Mouse (Mus musculus) heart, embryonic 13.5 days (tissue): ENCODE results near the gene Zfp263. TPM values are rescaled to one million over a fixed set of nuclear protein-coding genes. Genes with fewer than 3 reads are reported as not detected.

ENCODE experiments used
- ATAC-seq: fragments of 200-750 bp; cut with Nextera tagmentation; 2 replicates; pipeline ENCODE4 v1.8.0; 2017; ENCODE audit warnings: moderate TSS enrichment; ENCODE audit not compliant: insufficient number of reproducible peaks, low FRiP score, low TSS enrichment; ENCODE audit errors: extremely low read depth
- H3K27ac ChIP-seq: fragments of 300-500 bp; sonication (generic); replicated peaks from 2 replicates; pipeline ENCODE4 v1.5.1; 2015; ENCODE audit warnings: moderate library complexity, mild to moderate bottlenecking, inconsistent platforms
- H3K27me3 ChIP-seq: fragments of 300-500 bp; sonication (generic); replicated peaks from 2 replicates; pipeline ENCODE4 v1.6.1; 2015; ENCODE audit warnings: mild to moderate bottlenecking, inconsistent platforms
- H3K36me3 ChIP-seq: fragments of 300-500 bp; sonication (generic); 2 replicates; pipeline ENCODE4 v1.6.1; 2015; ENCODE audit warnings: mild to moderate bottlenecking, inconsistent platforms
- H3K4me1 ChIP-seq: fragments of 300-500 bp; sonication (generic); 2 replicates; pipeline ENCODE4 v1.6.1; 2015; ENCODE audit warnings: inconsistent platforms
- H3K4me2 ChIP-seq: fragments of 300-500 bp; sonication (generic); 2 replicates; pipeline ENCODE4 v1.6.1; 2015; ENCODE audit warnings: inconsistent platforms, mild to moderate bottlenecking, moderate library complexity
- H3K4me3 ChIP-seq: fragments of 300-500 bp; sonication (generic); 2 replicates; pipeline ENCODE4 v1.5.1; 2015; ENCODE audit warnings: moderate library complexity, mild to moderate bottlenecking, inconsistent platforms
- H3K9ac ChIP-seq: fragments of 300-500 bp; sonication (generic); 2 replicates; pipeline ENCODE4 v1.6.1; 2015; ENCODE audit warnings: inconsistent platforms, mild to moderate bottlenecking, moderate library complexity
- H3K9me3 ChIP-seq: fragments of 300-500 bp; sonication (generic); 2 replicates; pipeline ENCODE4 v1.6.1; 2016; ENCODE audit warnings: inconsistent platforms
- WGBS: fragments of 180-500 bp; shearing (Covaris S2); methylation state at CpG from one replicate; pipeline ENCODE4 v1.1.7; 2015; ENCODE audit warnings: mixed read lengths; 5-methylcytosine and 5-hydroxymethylcytosine counted together
- polyA plus RNA-seq: library from polyadenylated mRNA; unstranded; fragments of >200 nt; fragmentation: Nextera tagmentation; extraction: Ambion mirVana; gene quantifications from 2 replicates; pipeline ENCODE4 v1.2.1, GENCODE M21; 2015

The Zfp263 gene
- polyA plus RNA-seq, 1 experiment from 2014 or later, result 26.6 TPM

- 0% methylated on average over 32 of the region's 32 CpGs for WGBS
Measured at GRCm38 (mm10) chr16:3744186-3744700, 350 bp downstream of the Zfp263 start.

GRCm38 (mm10) chr16:3745656-3746055, 1.8 kb downstream of the Zfp263 start:
- H3K9me3 ChIP-seq, result peaks cover 27% of the 10 kb centered on the region
- H3K4me3 ChIP-seq, result peak overlapping the region; percentile 82
- H3K27ac ChIP-seq, result no peak overlapping the region
- peaks cover 8% of the 10 kb centered on the region; the same call in 1 of the 2 replicates for H3K27me3 ChIP-seq
- peaks cover 25% of the 10 kb centered on the region for H3K4me1 ChIP-seq
- ATAC-seq, result no peak
- peak overlapping the region; percentile 92; the same call in 1 of the 2 replicates for H3K9ac ChIP-seq
- H3K36me3 ChIP-seq, result peaks cover 55% of the 10 kb centered on the region
- WGBS, result 87% methylated on average over 4 of the region's 4 CpGs
- H3K4me2 ChIP-seq, result peak overlapping the region; percentile 98

More at GRCm38 (mm10) chr16:3744186-3744700, 350 bp downstream of the Zfp263 start:
- Histone ChIP-seq H3K27ac (peak overlapping the region; percentile 84), H3K36me3 (peaks cover 41% of the 10 kb centered on the region), H3K4me1 (peaks cover 25% of the 10 kb centered on the region), H3K9me3 (peaks cover 16% of the 10 kb centered on the region), H3K4me2 (peak overlapping the region; percentile 98), H3K9ac (peak overlapping the region; percentile 92), H3K4me3 (peak overlapping the region; percentile 82), H3K27me3 (peaks cover 12% of the 10 kb centered on the region; the same call in 1 of the 2 replicates)
- no peak for ATAC-seq

- Histone ChIP-seq H3K27me3 (no peaks in the 10 kb centered on the region), H3K4me3 (no peak overlapping the region), H3K36me3 (peaks cover 78% of the 10 kb centered on the region), H3K9ac (no peak overlapping the region), H3K4me1 (peaks cover 21% of the 10 kb centered on the region), H3K4me2 (no peak overlapping the region), H3K9me3 (peaks cover 35% of the 10 kb centered on the region), H3K27ac (no peak overlapping the region)
- no peak for ATAC-seq
- WGBS, result 96% methylated on average over 3 of the region's 3 CpGs
Measured at GRCm38 (mm10) chr16:3748976-3749375, 5.1 kb downstream of the Zfp263 start.

- WGBS, result 91% methylated on average over 4 of the region's 4 CpGs
- ATAC-seq, result no peak
- Histone ChIP-seq H3K4me2 (no peak overlapping the region), H3K9me3 (no peaks in the 10 kb centered on the region), H3K4me1 (no peaks in the 10 kb centered on the region), H3K27ac (no peak overlapping the region), H3K27me3 (no peaks in the 10 kb centered on the region), H3K36me3 (no peaks in the 10 kb centered on the region), H3K4me3 (no peak overlapping the region), H3K9ac (no peak overlapping the region)
Measured at GRCm38 (mm10) chr16:3771603-3772002, 27.7 kb downstream of the Zfp263 start.

- no peaks in the 10 kb centered on the region for H3K4me1 ChIP-seq
- no peaks in the 10 kb centered on the region for H3K36me3 ChIP-seq
- H3K9ac ChIP-seq, result no peak overlapping the region
- WGBS, result 74% methylated on average over 3 of the region's 3 CpGs
- H3K4me2 ChIP-seq, result no peak overlapping the region
- no peaks in the 10 kb centered on the region for H3K27me3 ChIP-seq
- H3K27ac ChIP-seq, result no peak overlapping the region
- no peaks in the 10 kb centered on the region for H3K9me3 ChIP-seq
- ATAC-seq, result no peak
- no peak overlapping the region for H3K4me3 ChIP-seq
Measured at GRCm38 (mm10) chr16:3776365-3776764, 32.5 kb downstream of the Zfp263 start.

GRCm38 (mm10) chr16:3777986-3778385, 34.1 kb downstream of the Zfp263 start:
- ATAC-seq, result no peak
- Histone ChIP-seq H3K36me3 (no peaks in the 10 kb centered on the region), H3K4me2 (no peak overlapping the region), H3K4me3 (no peak overlapping the region), H3K9me3 (no peaks in the 10 kb centered on the region), H3K27ac (no peak overlapping the region), H3K27me3 (no peaks in the 10 kb centered on the region), H3K4me1 (no peaks in the 10 kb centered on the region), H3K9ac (no peak overlapping the region)
- WGBS, result 70% methylated on average over 3 of the region's 3 CpGs

GRCm38 (mm10) chr16:3781237-3781636, 37.3 kb downstream of the Zfp263 start:
- H3K4me3 ChIP-seq, result no peak overlapping the region
- ATAC-seq, result no peak
- H3K9ac ChIP-seq, result no peak overlapping the region
- no peaks in the 10 kb centered on the region for H3K27me3 ChIP-seq
- H3K4me1 ChIP-seq, result no peaks in the 10 kb centered on the region
- H3K9me3 ChIP-seq, result no peaks in the 10 kb centered on the region
- no peaks in the 10 kb centered on the region for H3K36me3 ChIP-seq
- H3K4me2 ChIP-seq, result no peak overlapping the region
- no peak overlapping the region for H3K27ac ChIP-seq

GRCm38 (mm10) chr16:3788394-3788793, 44.5 kb downstream of the Zfp263 start:
- Histone ChIP-seq H3K4me2 (no peak overlapping the region), H3K36me3 (no peaks in the 10 kb centered on the region), H3K9ac (no peak overlapping the region), H3K4me1 (no peaks in the 10 kb centered on the region), H3K9me3 (no peaks in the 10 kb centered on the region), H3K27me3 (no peaks in the 10 kb centered on the region), H3K27ac (no peak overlapping the region), H3K4me3 (no peak overlapping the region)
- no peak for ATAC-seq

Other genes with a start within 250 kb of the Zfp263 start
- not detected in 2 replicates for gene Olfr161, start 153.1 kb upstream of the Zfp263 start, polyA plus RNA-seq
- gene Mefv, start 26.0 kb upstream of the Zfp263 start, polyA plus RNA-seq, result 0.04 TPM in 1 of 2 replicates, not detected in the other
- not detected in 2 replicates for gene Olfr15, start 86.8 kb downstream of the Zfp263 start, polyA plus RNA-seq
- gene Zfp174, start 103.2 kb downstream of the Zfp263 start, polyA plus RNA-seq, result 0.92 and 0.94 TPM in 2 replicates
- 34.0 and 35.2 TPM in 2 replicates for gene Naa60, start 128.3 kb downstream of the Zfp263 start, polyA plus RNA-seq
- 4.2 and 4.9 TPM in 2 replicates for gene Zfp597, start 140.5 kb downstream of the Zfp263 start, polyA plus RNA-seq
- 1.5 and 1.8 TPM in 2 replicates for gene Gm20695, start 140.6 kb downstream of the Zfp263 start, polyA plus RNA-seq
- 7.4 and 8.8 TPM in 2 replicates for gene 1700037C18Rik, start 164.6 kb downstream of the Zfp263 start, polyA plus RNA-seq
- 11.4 and 14.5 TPM in 2 replicates for gene Cluap1, start 164.7 kb downstream of the Zfp263 start, polyA plus RNA-seq
- gene Nlrc3, start 232.5 kb downstream of the Zfp263 start, polyA plus RNA-seq, result 1.5 and 1.7 TPM in 2 replicates